Mouse (Mus musculus) adrenal gland, postnatal 36 days (tissue): ENCODE measurements around the gene Nod2. TPM values are rescaled to one million over a fixed set of nuclear protein-coding genes. Genes with fewer than 3 reads are reported as not detected.

Source experiments
- DNase-seq, 2 experiments: peaks; one replicate each; pipeline ENCODE4 v3.0.0; 2021; ENCODE audit warnings: mixed read lengths in 1 of 2
- total RNA-seq, 2 experiments: library from RNA; stranded (reverse); gene quantifications; 2 replicates each; pipeline ENCODE4 v1.2.3; 2021

Gene Nod2
- total RNA-seq, 2 experiments from 2014 or later, result 0.79 to 1.1 TPM

- DNase-seq, result peak; percentile 58 to 70
Observed at GRCm38 (mm10) chr8:88631081-88631480, 16.0 kb upstream of the Nod2 start.

GRCm38 (mm10) chr8:88633343-88633765, 13.8 kb upstream of the Nod2 start:
- DNase-seq, result peak in 1 of 2 experiments; percentile 23

- peak in 1 of 2 experiments; percentile 29 for DNase-seq
Observed at GRCm38 (mm10) chr8:88635474-88636397, 11.4 kb upstream of the Nod2 start, which contains the start of gene Snx20. TSS of gene Snx20 (minus strand) at chr8:88636128.

GRCm38 (mm10) chr8:88637092-88638000, 9.8 kb upstream of the Nod2 start:
- no peak for DNase-seq

GRCm38 (mm10) chr8:88638908-88639307, 8.2 kb upstream of the Nod2 start:
- DNase-seq, result no peak

GRCm38 (mm10) chr8:88642734-88643564, 4.2 kb upstream of the Nod2 start:
- no peak for DNase-seq

- DNase-seq, result no peak
Observed at GRCm38 (mm10) chr8:88648322-88648721, 1.2 kb downstream of the Nod2 start.

GRCm38 (mm10) chr8:88650016-88650708, 3.0 kb downstream of the Nod2 start:
- DNase-seq, result no peak

- DNase-seq, result peak in 1 of 2 experiments; percentile 19
Observed at GRCm38 (mm10) chr8:88651122-88651521, 4.0 kb downstream of the Nod2 start.

- DNase-seq, result no peak
Observed at GRCm38 (mm10) chr8:88655334-88655733, 8.2 kb downstream of the Nod2 start.

- DNase-seq, result no peak
Observed at GRCm38 (mm10) chr8:88659873-88660272, 12.8 kb downstream of the Nod2 start.

GRCm38 (mm10) chr8:88662401-88662821, 15.3 kb downstream of the Nod2 start:
- DNase-seq, result peak in 1 of 2 experiments; percentile 7

- no peak for DNase-seq
Observed at GRCm38 (mm10) chr8:88664121-88664520, 17.0 kb downstream of the Nod2 start.

- no peak for DNase-seq
Observed at GRCm38 (mm10) chr8:88664947-88665346, 17.8 kb downstream of the Nod2 start.

GRCm38 (mm10) chr8:88666435-88666834, 19.3 kb downstream of the Nod2 start:
- no peak for DNase-seq

GRCm38 (mm10) chr8:88668400-88669086, 21.4 kb downstream of the Nod2 start:
- peak in 1 of 2 experiments; percentile 22 for DNase-seq

GRCm38 (mm10) chr8:88670782-88671181, 23.7 kb downstream of the Nod2 start:
- DNase-seq, result no peak

- DNase-seq, result no peak
Observed at GRCm38 (mm10) chr8:88671575-88671974, 24.5 kb downstream of the Nod2 start.

GRCm38 (mm10) chr8:88673859-88674258, 26.7 kb downstream of the Nod2 start:
- DNase-seq, result no peak
